Mouse (Mus musculus) urinary bladder, postnatal 36 days (tissue): ENCODE measurements around the gene Tmem161a.

ENCODE experiments used
- DNase-seq, 2 experiments: peaks; one replicate each; pipeline ENCODE4 v3.0.0; 2022; ENCODE audit warnings: low spot score in 2 of 2, mixed read lengths in 1 of 2

The Tmem161a gene

DNA sequence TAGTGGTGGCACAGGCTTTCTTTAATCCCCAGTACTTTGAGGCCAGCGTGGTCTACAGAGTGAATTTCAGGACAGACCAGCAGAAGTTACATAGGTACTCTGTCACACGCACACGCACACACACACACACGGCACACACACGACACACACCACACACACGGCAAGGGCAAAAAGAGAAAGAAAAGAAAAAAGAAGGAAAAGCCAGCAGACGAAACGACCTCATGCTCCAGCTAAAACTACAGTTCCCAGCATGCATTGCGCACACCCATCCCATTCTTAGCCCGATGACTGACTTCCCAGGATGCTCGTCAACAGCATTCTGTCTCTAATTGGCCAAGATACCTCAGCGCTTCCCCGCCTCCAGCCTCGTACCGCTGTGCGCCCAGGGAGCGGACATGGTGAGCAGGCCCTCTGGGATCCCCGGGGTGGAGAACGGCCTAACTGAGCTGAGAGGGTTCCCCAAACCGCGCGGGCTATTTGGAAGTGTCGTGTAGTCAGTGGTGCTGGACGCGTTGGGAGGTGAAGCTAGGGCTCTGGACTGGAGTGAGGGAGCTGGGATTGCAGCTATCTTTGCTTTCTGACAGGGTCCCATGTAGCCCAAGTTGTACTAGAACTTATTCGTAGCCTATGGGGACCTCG, at the start of gene Tmem161a:
Gene Tmem161a (plus strand): TSS at position 314 of the 639 bp plus-strand sequence.
- DNase-seq: peak; percentile 86 to 92

DNA sequence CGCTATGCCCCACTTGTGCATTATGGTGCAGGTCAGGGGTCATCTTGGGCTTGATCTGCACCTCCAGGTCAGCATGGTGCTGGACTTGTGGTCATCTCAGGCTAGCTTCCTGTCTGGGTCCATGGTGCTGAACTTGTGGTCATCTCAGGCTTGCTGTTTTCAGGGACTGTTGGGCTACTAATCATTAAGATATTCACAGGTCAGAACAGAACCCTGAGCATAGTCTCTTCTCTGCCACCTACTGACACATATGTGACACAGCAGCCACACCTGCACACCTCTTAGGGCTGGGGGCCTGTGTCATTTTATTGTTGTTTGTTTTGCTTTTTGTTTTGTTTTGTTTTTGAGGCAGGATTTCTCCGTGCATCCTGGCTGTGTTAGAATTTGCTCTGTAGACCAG, 49.3 kb upstream of the Tmem161a start:
- no peak for DNase-seq

DNA sequence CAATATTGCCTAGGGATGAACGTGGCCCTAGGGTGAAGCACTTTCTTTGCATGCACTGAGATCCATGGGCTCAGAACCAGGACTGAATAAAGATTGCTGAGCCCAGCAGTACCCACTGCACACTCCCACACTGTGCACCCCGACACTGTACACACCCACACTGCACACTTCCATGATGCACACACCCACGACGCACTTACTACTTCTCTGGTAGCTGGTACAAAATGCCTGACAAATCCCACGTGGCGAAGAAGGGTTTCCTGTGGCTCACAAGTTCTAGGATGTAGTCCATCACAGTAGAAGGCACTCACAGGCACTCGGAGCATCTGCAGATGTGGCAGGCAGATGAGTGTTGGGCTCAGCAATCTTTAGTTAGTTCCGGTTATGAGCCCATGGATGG, 47.2 kb upstream of the Tmem161a start:
- no peak for DNase-seq

DNA sequence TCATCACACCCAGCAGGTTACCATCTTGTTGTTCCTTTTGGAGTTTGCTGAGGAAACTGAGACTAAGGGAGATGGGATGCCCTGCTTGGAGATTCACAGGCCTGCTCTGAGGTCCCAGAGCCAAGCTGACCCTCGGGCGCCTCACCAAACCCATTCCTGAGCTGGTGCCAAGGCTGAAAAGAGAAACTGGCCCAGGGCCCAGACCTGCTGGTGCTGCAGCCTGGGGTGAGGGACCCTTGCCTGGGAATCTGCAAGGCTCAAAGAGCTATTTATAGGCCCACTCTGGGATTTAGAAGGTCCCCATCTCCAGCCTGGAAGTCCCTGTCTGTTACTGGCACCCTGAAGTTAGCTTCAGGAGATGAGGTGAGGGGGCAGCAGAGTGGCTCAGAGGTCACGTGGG, 43.7 kb upstream of the Tmem161a start:
- peak in 1 of 2 experiments; percentile 47 for DNase-seq

DNA sequence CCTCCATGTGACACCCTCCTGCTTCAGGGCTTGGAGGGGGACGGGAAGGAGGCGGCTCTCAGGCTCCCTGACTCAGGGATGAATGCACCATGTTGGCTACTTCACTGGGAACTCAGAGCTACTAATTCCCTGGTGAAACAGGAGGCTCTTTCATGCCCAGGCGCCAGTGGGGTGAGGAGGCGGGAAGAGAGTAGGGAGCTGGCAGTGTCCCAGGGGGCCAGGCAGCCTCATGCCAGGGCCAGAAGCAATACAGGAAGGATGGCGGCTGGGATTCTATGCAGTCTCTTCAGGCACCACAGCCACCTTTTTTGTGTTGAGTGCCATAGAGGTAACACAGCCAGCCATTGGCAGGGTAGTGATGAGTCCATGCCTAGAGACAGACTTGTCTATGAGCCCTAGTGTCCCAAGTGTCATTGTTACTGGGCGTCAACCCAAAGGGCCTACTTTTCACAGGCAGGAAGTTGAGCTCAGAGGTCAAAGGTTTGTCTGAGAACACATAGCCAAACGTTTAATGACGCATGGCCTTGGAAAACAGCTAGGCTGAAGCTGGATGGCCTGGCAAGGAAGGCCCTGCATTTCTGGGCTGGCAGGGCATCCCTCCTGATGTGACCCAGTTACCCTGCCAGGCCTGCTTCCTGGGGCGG, 42.7 kb upstream of the Tmem161a start:
- peak in 1 of 2 experiments; percentile 29 for DNase-seq

DNA sequence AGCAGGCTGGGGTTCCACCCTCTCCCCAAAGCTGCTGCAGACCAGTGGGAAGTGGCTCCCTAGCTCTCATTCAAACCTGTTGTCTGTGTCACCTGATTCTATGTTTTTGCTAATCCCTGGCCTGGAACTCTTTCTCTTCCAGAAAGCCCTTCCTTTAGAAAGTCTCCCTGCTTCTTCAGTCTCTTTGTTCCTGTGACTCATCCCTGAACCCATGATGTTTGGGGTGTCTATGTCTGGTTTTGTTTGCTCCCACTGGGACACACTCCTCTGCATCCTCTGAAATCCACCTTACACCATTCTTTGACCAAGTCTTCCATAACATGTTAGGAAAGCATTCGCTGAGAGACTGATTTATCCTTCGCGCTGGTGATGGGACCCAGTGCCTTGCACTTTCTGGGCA, 42.1 kb upstream of the Tmem161a start:
- DNase-seq: no peak

DNA sequence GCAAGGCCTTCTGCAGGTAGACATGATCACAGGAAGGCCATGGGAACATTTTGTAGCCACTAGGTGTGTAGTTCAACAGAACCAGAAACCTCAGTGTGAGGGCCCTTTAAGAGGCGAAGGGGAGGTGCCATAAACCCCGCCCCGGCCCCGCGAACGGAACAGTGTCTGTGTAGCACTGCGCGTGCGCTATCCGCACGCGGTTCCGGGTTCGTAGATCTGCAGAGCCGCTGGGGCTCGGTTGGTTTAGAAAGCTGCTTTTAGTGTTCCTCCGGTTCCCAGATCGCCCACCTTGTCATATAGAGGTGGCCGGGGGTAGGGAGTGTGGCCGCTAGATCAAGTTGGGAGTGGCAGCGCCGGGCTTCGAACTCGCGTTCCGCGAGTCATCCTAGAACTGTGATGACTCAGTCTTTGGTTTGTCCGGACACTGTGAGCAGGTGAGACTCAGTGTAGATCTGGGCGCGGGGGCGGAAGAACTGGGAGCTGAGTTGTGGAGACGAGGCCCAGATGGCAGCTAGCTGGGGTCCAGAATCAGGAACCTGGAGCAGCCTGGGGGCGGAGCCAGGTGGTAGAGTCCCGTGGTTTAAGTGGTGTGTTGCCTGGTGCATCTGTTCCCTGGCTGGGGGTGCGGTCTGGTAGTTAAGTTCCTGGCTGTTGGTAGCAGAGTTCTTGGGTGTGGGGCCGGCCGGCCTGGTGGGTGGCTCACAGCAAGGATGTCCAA, 40.8 kb upstream of the Tmem161a start, which contains the start of gene Nr2c2ap:
Gene Nr2c2ap (plus strand): TSS at position 168 of the 718 bp plus-strand sequence.
- peak; percentile 71 to 85 for DNase-seq

DNA sequence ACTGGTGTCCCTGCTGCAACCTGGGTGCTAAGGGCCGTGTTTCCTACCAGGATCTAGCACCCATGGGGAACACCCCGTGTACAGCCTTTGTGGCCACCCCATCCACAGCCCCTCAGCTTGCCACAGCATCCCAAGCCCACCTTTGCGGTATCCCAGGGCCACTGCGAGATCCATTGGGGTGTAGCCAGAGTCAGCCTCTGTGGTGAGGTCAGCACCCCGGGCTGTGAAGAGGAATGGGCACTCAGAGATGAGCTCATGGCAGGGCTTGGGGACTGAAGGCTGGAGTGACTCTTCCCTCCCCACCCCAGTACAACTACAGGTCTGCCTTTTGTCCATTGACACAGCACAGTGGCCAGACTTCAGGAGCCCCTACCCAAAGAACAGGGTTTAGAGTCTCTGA, 38.1 kb upstream of the Tmem161a start:
- DNase-seq: no peak

DNA sequence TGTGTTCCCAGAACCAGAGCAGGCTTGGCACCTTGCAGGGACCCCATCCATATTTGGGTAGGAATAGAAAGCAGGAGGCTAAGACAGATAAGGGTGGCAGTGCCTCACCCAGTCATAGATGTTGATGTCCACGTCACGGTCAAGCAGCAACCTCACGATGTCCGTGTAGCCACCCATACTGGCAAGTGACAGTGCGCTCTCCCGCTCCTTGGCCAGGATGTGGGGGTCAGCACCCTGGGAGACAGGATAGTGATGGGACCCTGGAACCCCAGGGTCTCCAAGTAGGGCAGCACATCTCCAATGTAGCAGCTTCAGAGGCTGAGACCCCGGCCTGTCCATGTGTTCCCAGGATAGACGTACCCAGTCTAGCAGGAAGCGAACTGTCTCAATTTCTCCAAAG, 37.2 kb upstream of the Tmem161a start:
- DNase-seq: no peak

DNA sequence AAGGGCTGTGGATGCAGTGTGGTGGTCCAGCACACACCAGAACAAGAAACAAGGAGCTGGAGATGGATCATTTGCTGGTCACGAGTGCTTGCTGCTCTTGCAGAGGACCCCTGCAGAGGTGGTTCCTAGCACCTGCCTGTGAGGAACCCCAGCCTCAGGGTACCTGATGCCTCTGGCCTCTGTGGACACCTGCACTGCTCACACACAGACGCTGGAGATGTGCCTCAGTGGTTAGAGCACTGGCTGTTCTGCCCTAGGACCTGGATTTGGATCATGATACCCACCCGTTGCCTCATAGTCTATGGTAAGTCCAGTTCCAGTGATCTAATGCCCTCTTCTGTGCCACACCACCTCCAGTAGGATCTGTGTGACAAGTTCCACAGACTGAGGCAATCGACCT, 35.6 kb upstream of the Tmem161a start:
- DNase-seq: no peak

DNA sequence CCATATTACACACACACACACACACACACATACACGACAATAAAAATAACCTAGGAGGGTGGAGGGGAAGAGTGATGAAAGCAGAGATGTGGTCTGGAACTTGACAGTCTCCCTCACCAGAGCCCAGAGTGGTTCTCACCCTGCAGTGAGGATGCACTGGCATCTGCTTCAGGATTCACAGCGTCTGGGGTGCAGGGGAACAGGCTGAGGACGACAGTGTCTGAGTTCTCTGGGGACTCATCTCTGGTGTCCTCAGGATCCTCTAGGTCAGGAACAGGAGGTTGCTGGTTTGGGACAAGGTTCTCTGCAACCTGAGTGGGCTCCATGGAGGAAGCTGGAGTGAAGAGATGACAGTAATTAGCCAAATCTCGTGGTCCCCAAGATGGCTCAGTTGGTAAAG, 34.3 kb upstream of the Tmem161a start:
- no peak for DNase-seq

DNA sequence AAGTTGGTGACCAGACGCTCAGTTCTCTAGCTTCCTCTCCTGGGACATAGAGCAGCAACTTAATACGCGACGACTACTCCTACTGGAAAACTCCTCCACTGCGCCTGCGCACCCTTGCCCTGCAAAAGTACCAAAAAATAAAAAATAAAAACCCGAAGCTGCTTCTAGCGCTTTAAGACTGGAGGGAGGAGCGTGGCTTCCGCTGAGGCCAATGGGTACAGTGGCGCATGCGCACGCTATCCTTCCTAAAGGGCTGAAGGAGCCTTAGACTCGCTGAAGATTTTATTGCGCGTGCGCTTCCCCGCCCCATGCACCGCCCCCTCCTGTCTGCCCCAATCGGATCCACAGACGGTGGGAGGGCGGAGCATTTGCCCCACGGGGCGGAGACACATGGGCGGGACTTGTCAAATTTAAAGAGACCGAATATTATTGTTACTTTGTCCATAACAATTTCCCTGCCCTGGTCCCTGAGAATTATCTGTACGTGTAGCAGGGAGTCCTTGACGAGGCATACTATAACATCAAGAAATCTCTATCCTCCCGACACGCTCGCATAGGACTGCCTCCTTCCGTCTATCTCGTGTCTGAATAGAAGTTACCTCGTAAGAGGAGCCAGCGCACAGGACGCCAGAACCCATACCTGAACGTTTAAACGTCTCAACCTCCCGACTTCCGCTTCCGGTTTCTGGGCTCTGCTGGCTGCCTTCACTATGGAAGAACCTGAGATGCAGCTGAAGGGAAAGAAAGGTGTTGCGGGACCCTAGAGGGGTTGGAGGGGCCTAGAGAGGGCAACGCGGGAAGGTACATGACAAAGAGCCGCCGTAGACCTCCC, 32.9 kb upstream of the Tmem161a start, which contains the start of the genes Rfxank, Borcs8 and Mef2b:
Gene Rfxank (minus strand): TSS at position 129 of the 832 bp plus-strand sequence.
Gene Borcs8 (plus strand): TSS at position 474 of the 832 bp plus-strand sequence.
Gene Mef2b (plus strand): TSS at position 686 of the 832 bp plus-strand sequence.
- peak; percentile 98 to 99 for DNase-seq

DNA sequence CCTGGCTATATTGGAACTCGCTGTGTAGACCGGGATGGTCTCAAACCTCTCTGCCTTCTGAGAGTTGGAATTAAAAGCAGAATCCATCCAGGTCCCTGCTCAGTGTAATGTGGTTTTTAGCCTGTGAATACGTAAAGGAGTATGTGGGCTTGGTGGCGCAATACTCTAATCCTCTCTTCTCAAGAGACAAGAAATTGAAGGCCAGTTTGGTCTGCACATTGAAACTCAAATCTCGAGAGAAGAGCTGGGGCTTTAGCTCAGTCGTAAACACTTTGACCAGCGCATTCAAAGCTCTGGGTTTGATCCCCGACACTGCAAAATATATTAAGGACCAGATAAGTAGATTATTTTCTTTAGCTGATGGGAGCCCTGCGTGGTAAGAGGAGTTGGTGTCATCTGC, 32.2 kb upstream of the Tmem161a start:
- no peak for DNase-seq

DNA sequence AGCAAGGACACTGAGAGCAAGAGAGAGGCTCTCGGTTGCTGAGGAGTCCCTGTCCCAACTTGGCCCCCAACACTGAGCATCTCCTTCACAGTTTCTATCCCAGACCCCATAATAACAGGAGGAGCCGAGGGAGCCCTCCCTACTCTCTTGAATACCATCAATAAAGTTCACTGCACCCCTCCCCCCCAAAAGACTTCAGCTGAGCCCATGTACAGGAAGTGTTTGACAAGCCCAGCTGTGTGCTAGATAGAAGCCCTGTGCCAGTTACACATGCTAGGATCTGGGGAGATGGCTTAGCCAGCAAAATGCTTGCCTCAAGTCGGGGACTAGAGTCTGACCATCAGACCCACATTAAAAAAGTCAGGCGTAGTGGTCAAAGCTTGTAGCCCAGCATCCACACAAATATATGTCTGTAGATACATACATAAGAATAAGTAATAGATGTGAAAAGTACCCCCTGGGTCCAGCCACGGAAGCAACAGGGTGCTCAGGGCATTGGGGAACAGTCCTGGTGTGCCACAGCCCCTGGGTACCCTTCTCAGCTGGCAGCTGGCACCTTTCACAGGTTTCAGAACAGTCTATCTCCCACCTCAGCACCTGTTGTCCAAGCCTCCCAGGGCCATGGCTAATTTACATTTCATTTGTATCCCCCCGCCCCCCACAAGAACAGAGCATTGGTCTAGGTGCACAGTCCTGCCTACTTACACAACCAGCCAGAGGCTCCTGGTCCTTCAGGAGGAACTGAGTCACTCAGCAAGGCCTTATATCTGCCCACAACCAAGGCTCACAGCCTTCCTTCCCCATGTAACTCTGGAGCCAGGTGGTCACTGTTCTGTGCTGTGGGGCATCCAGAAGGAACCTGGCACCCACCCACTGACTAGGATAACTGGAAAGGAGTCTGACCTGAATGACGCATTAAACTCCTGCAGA, 24.2 kb upstream of the Tmem161a start:
- no peak for DNase-seq

DNA sequence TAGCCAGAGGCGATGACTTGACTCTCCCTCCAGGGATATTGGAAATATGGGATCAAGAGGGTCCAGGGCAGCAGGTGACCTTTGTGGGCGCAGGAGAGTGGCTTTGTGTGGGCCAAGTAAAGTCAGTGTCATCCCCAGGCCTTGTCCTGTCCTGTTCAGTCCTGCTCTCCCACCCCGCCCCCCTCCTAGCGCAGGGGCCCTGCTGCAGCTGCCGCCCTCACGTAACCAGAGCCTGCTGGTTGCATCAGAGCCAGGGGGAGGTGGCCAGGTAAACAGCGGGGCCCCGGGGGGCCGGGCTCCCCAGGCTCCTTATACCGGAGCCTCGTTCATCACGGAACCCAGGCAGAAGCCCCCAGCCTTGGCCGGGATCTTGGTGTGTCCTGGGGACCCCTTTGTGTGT, 22.0 kb upstream of the Tmem161a start:
- no peak for DNase-seq

DNA sequence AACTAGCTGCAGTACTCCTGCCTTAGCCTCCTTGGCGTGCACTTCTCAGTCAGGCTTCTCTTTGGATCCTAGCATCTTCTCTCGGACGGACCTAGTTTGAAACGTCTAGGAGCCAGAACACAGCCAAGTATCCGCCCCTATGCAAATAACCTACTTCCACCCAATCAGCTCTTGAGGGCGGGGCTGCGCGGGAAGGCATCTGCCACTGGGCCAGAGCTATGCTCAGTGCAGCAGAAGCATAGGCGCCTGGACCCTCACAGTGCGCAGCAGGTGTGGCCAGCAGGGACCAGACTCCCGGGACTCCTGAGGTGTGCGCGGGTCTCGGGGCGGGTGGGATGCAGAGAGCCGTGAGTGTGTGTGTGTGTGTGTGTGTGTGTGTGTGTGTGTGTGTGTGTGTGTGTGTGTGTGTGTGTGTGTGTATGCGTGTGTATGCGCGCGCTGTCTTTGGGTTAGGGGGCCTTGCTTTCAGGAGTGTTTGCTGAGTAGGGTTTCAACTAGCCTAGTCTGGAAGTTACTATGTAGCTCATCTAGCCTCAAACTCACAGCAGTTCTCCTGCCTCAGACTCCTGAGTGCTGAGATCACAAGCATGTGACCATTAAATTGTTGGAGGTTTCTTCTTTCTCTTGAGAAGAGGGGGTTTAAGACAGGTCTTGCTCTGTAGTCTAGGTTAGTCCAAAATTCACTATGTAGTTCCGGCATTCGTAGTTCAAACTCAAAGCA, 19.5 kb upstream of the Tmem161a start:
- peak; percentile 41 to 60 for DNase-seq

DNA sequence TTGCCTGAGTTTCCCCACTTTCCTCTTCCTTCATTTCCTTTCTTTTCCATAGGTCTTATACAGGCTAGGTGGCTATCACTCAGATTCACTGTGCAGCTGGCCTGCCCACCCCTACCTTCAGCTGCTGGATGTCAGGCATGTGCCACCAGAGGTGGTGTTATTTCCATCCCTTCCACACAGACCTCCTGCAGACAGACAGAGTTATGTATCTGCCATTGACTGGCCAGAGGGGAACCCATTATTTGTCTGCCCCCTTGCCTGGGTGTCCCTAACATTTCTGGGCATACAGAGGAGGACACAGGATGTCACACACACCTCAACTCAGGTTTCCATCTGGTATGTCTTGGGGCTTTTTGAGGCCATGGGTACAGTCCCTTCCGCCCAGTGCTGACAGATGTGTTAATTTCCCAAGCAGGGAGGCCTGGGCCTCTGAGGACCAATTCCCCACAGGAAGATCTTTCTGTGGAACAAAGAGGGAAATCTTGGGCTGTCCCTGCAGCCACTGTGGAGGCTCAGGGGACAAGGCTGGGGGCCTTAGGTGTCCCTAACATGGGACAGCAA, 14.8 kb upstream of the Tmem161a start:
- no peak for DNase-seq

DNA sequence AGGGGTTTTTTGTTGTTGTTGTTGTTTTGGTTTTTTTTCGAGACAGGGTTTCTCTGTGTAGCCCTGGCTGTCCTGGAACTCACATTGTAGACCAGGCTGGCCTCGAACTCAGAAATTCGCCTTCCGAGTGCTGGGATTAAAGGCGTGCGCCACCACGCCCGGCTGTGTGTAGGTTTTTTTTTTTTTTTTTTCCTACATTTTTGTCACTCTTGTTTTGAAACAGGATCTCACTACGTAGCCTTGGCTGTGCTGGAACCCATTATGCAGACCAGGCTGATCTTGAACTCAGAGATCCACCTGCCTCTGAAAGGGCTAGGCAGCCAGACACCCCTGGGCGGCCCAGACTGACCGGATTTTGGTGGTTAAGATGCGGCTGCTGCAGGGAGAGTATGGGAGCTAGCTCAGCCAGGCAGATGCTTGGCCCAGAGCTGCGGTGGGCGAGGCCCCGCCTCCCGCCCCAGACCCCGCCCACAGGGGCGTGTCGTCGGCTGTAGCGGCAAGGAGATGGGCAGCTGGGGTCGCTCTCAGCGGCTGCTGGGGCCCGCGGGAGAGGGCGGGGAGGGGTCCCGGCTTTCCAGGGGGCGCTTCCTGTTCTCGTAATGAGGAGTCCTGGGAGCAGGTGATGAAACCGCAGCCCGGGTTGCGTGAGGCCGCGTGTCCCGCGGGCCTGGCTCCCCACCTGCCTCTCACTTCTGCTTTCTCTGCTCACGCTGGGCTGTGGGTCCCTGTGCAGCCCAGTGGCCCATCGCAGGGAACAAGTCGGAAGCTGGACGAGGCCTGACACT, 13.9 kb upstream of the Tmem161a start:
- DNase-seq: peak; percentile 46 to 54

DNA sequence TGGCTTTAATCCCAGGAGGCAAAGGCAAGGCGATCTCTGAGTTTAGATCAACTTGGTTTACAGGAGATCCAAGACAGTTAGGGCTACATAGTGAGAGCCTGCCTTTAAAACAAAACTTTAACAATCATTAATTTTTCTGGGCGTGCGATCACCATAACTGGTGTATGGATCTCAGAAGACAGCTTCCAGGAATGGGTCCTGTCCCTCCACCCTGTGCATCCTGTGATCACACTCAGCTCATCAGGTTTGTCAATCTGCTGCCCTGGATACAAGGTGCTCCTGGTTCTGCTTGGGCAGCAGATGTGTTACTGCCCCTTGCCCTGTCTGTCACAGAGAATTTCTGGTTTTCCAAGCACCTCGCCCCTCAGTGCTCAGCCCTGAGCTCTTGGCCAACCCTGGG, 12.9 kb upstream of the Tmem161a start:
- DNase-seq: no peak
